Mouse (Mus musculus) ES-E14 (cell line): Measurements from ENCODE around the gene Lmx1b. TPM values are rescaled to one million over a fixed set of nuclear protein-coding genes. Genes with fewer than 3 reads are reported as not detected.

Experiments used
- DNase-seq: peaks from one replicate; pipeline ENCODE4 v3.0.0-alpha.2; 2013; ENCODE audit warnings: low read depth, low spot score
- H3K27ac ChIP-seq: 2 replicates; pipeline ENCODE4 v1.5.1; 2012; ENCODE audit warnings: low read depth, mild to moderate bottlenecking, low read length, moderate library complexity, mixed read lengths; ENCODE audit not compliant: poor library complexity, insufficient read depth, severe bottlenecking
- H3K36me3 ChIP-seq: 2 replicates; pipeline ENCODE4 v1.6.1; 2012; ENCODE audit warnings: mild to moderate bottlenecking, low read length, moderate library complexity, mixed read lengths; ENCODE audit not compliant: control insufficient read depth, poor library complexity, insufficient read depth, severe bottlenecking
- H3K4me1 ChIP-seq, 2 experiments: fragments of 150-350 bp in 1 of 2; sonication (generic) in 1 of 2; 2 replicates each; pipeline ENCODE4 v1.6.1; 2012; ENCODE audit warnings: low read length in 2 of 2, mild to moderate bottlenecking in 1 of 2, mixed read lengths in 1 of 2; ENCODE audit not compliant: control insufficient read depth in 2 of 2, insufficient read depth in 2 of 2, poor library complexity in 1 of 2
- H3K4me3 ChIP-seq, 2 experiments: fragments of 150-350 bp in 1 of 2; sonication (generic) in 1 of 2; 2 replicates each; pipeline ENCODE4 v1.5.1; 2012; ENCODE audit warnings: low read length in 2 of 2, low read depth in 1 of 2, mild to moderate bottlenecking in 1 of 2, mixed read lengths in 1 of 2; ENCODE audit not compliant: insufficient read depth in 1 of 2, poor library complexity in 1 of 2, severe bottlenecking in 1 of 2
- H3K9ac ChIP-seq: 2 replicates; pipeline ENCODE4 v1.6.1; 2012; ENCODE audit warnings: low read depth, mild to moderate bottlenecking, low read length, mixed read lengths; ENCODE audit not compliant: poor library complexity, insufficient read depth, severe bottlenecking
- H3K9me3 ChIP-seq: fragments of 150-350 bp; sonication (generic); 2 replicates; pipeline ENCODE4 v1.6.1; 2012; ENCODE audit warnings: low read depth, mild to moderate bottlenecking, low read length; ENCODE audit not compliant: control insufficient read depth, insufficient read depth
- CHD2 ChIP-seq: IDR thresholded peaks from 2 replicates; pipeline ENCODE4 v1.6.1; 2014; ENCODE audit warnings: mild to moderate bottlenecking, low read depth, low read length, inconsistent platforms
- HCFC1 ChIP-seq: IDR thresholded peaks from 2 replicates; pipeline ENCODE4 v1.6.1; 2012; ENCODE audit warnings: low read length, inconsistent platforms, borderline replicate concordance; ENCODE audit not compliant: insufficient read depth
- MAFK ChIP-seq: IDR thresholded peaks from 2 replicates; pipeline ENCODE4 v1.6.1; 2014; ENCODE audit warnings: mild to moderate bottlenecking, low read depth, low read length, inconsistent platforms; ENCODE audit not compliant: insufficient read depth
- ZC3H11A ChIP-seq: IDR thresholded peaks from 2 replicates; pipeline ENCODE4 v1.6.1; 2012; ENCODE audit warnings: low read depth, mild to moderate bottlenecking, inconsistent platforms, low read length, borderline replicate concordance
- ZNF384 ChIP-seq: IDR thresholded peaks from 2 replicates; pipeline ENCODE4 v1.6.1; 2012; ENCODE audit warnings: low read depth, low read length, inconsistent platforms
- in situ Hi-C, 2 experiments: fragments of 600-800 bp; cut with MboI; formaldehyde crosslinking; loops; one replicate each; pipeline ENCODE4 v1.15.1; 2025; ENCODE audit warnings: low sequenced_read_pairs in 2 of 2, inconsistent platforms in 1 of 2; ENCODE audit not compliant: unreplicated experiment in 2 of 2
- total RNA-seq: library from RNA; depleted of rRNA; stranded (reverse); fragments of 300-350 nt; gene quantifications from 2 replicates; pipeline ENCODE4 v1.2.3, GENCODE M21; 2012

Gene Lmx1b
- total RNA-seq, 1 experiment = 0.67 TPM

DNA sequence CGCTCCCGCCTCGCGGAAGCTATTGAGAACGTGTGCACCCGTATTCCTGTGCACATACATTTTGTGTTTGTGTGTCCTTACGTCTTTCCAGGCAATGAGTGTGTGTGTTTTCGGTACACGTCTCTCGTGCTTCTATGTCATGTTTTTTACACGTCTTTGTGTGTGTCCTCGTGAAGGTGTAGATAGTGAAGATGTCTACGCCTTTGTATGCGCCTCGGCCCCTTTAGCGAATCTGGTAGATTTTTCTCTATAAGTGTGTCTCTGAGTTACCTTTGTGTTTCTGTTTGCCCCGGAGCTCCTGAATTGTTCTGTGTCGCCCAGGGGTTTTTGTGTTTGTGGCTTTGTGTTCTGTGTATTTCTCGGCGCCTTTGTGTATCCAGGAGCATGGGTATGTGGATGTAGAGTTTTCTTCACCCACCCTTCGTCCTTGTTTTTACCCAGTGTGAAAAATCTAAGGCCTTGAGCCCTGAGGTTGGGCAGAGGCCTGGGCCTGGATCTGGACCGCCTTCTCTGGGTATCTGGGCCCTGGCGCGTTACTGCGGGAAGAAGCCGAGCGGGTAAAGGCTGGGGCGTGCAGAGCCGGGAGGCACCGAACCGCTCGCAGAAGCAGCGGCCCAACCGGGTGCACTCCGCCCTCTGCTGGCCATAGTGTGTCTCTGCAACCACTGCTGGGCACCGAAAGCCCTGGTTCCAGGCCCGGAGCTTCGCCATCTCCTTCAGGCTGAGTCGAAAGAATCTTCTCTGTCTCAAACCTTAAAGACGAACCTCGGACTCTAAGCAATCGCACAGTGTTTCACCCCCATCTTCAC, 2.5 kb upstream of the Lmx1b start:
- peaks cover 0 to 5% of the 10 kb centered on the region in 2 experiments; a peak in 1 of 4 replicates for H3K4me1 ChIP-seq
- DNase-seq = no peak
- peak overlapping the region; percentile 23 to 35; a peak in 1 of 4 replicates for H3K4me3 ChIP-seq
- in situ Hi-C loops = loop anchor here in 1 of 2 experiments (25.0 kb wide), 1 partner anchor 2006 kb away; the partner anchor contains the start of gene Prdm12
- no peaks in the 10 kb centered on the region for H3K36me3 ChIP-seq
- no peak overlapping the region for H3K27ac ChIP-seq
- H3K9me3 ChIP-seq = no peaks in the 10 kb centered on the region
- no peak overlapping the region for H3K9ac ChIP-seq
- TF ChIP-seq CHD2 = no peak
- TF ChIP-seq MAFK = no peak
- TF ChIP-seq ZNF384 = no peak
- no peak for TF ChIP-seq HCFC1
- TF ChIP-seq ZC3H11A = no peak

DNA sequence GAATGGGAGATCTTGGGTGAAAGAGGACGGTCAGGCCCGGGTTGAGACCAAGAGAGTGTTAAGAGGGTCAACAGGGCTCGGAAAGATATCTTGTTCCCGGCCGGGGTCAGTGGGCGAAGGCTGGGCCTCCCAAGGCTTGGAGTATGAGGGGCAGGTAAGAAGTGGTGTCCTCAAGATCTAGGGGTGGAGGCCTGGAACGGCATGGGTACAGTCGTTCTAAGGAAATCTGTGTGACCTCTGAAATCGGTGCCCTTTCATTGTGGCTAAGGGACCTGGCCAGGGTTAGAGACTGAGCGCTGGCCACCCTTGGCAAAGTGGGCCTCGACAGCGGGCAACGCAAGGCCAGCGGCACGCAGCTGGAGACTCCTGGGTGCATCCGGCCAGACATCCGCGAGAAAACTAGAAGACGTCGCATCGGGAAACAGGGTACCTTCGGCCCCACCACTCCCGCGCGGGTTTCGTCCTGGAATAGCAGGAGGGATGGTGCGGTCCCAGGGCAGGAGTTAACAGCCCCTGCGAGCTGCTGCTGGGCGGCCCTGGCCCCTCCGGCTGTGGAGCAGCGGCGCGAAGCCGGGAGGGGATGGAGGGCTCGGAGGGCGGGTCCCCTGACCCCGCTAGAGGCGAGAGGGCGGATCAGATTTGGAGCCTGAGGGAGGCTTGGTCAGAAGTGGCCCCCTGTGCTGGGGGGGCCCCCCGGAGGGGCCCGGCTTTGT, 1.7 kb upstream of the Lmx1b start:
- Histone ChIP-seq H3K9me3 (no peaks in the 10 kb centered on the region), H3K9ac (no peak overlapping the region), H3K4me3 (peak overlapping the region in 1 of 2 experiments; percentile 35; a peak in 2 of 4 replicates), H3K36me3 (no peaks in the 10 kb centered on the region), H3K4me1 (peaks cover 0 to 8% of the 10 kb centered on the region in 2 experiments; a peak in 2 of 4 replicates), H3K27ac (no peak overlapping the region)
- no peak for TF ChIP-seq HCFC1
- no peak for TF ChIP-seq ZNF384
- TF ChIP-seq CHD2 = no peak
- TF ChIP-seq ZC3H11A = no peak
- TF ChIP-seq MAFK = no peak
- DNase-seq = no peak
- in situ Hi-C loops = loop anchor here in 1 of 2 experiments (25.0 kb wide), 1 partner anchor 2005 kb away; the partner anchor contains the start of gene Prdm12

DNA sequence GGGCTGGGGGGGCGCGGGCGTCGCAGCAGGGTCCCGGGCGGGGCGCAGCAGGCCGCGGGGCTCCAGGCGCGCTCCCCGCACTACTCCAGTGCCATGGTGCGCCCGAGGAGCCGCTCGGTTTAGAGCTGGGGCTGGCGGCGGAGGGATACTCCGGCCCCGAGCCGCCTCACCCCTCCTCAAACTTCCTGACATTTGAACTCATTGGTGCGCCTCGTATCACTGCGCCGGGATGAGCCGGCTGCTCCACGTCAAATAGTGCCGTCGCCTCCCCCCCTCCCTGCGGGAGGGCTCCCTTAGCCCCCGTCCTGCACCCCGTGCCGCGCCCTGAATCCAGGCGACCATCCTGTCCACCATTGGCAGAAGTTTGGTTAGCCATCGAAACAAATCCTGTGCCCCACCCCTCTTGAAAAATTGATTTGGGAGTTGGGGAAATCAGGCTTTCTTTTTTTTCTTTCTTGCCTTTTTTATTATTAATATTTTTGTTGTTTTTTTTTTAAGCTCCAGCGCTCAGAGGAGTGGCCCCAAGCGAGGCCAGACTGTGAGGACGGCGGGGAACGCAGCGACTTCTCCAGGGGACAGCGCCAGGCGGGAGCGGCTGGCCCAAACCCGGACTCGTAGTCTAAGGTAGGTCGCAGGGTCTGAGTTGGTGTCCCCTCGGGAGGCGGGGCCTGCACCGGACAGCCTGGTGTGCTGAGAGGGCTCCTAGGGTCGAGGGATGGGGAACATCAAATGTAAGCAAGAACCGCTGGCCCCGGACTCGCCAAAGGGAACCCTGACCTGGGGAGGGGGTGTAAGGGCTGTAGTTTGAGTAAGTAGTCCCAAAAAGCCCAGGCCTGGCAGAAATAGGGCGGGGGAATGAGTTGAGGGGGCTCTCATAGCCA, 907 bp upstream of the Lmx1b start:
- in situ Hi-C loops = loop anchor here in 1 of 2 experiments (25.0 kb wide), 1 partner anchor 2004 kb away; the partner anchor contains the start of gene Prdm12
- Histone ChIP-seq H3K9ac (no peak overlapping the region), H3K36me3 (no peaks in the 10 kb centered on the region), H3K4me3 (peak overlapping the region; percentile 18 to 62; a peak in 3 of 4 replicates), H3K27ac (no peak overlapping the region), H3K9me3 (no peaks in the 10 kb centered on the region), H3K4me1 (peaks cover 0 to 8% of the 10 kb centered on the region in 2 experiments; a peak in 2 of 4 replicates)
- TF ChIP-seq CHD2 (0 out of 2 replicates have a peak, but pooled peaks have one; percentile 55), ZNF384 (no peak)
- no peak for DNase-seq
